Mouse (Mus musculus): ENCODE measurements at regions not wholly inside any gene's neighbourhood (a gene's known extent, or its start where the extent isn't known, plus 50 kb on each side); places are given as distances from the start of the nearest gene placed in this dataset.
"Not testable (repeated sequence)": the region's sequence is repeated elsewhere in the genome, so short reads cannot be mapped to it uniquely, and the experiment has no call there.

- no peak for ATAC-seq
These were observed 56.4 kb downstream of the Rassf10 start for GRCm38 (mm10) chr7:113010150-113010549.

GRCm38 (mm10) chr7:113017092-113017755 lies 63.5 kb downstream of the Rassf10 start:
- no peak for ATAC-seq

- no peak for ATAC-seq
These were observed 67.7 kb downstream of the Rassf10 start for GRCm38 (mm10) chr7:113021412-113021811.

- ATAC-seq = no peak
These were observed 68.8 kb downstream of the Rassf10 start for GRCm38 (mm10) chr7:113022516-113022915.

- ATAC-seq = no peak
These were observed 72.0 kb downstream of the Rassf10 start for GRCm38 (mm10) chr7:113025758-113026157.

GRCm38 (mm10) chr7:113026290-113027075 lies 72.7 kb downstream of the Rassf10 start:
- no peak for ATAC-seq

GRCm38 (mm10) chr7:113027125-113027801 lies 73.5 kb downstream of the Rassf10 start:
- ATAC-seq = no peak

GRCm38 (mm10) chr7:113030053-113030752 lies 76.4 kb downstream of the Rassf10 start:
- ATAC-seq = no peak

GRCm38 (mm10) chr7:113035751-113036150 lies 82.0 kb downstream of the Rassf10 start:
- no peak for ATAC-seq

GRCm38 (mm10) chr7:113037825-113038613 lies 84.3 kb downstream of the Rassf10 start:
- no peak for ATAC-seq

GRCm38 (mm10) chr7:113038906-113039671 lies 85.3 kb downstream of the Rassf10 start:
- ATAC-seq = no peak

- not testable (repeated sequence) for ATAC-seq
These were observed 91.9 kb downstream of the Rassf10 start for GRCm38 (mm10) chr7:113045613-113046159.

GRCm38 (mm10) chr7:113046406-113046805 lies 92.6 kb downstream of the Rassf10 start:
- no peak for ATAC-seq

- ATAC-seq = no peak
These were observed 93.8 kb downstream of the Rassf10 start for GRCm38 (mm10) chr7:113047583-113047982.

GRCm38 (mm10) chr7:113048097-113048795 lies 94.5 kb downstream of the Rassf10 start:
- ATAC-seq = no peak

GRCm38 (mm10) chr7:113049440-113049839 lies 95.7 kb downstream of the Rassf10 start:
- no peak for ATAC-seq

GRCm38 (mm10) chr7:113052952-113053351 lies 99.2 kb downstream of the Rassf10 start:
- ATAC-seq = no peak

- no peak for ATAC-seq
These were observed 102.7 kb downstream of the Rassf10 start for GRCm38 (mm10) chr7:113056421-113056820.

GRCm38 (mm10) chr7:113059211-113059966 lies 105.6 kb downstream of the Rassf10 start:
- ATAC-seq = no peak

GRCm38 (mm10) chr7:113059967-113060284 lies 106.2 kb downstream of the Rassf10 start:
- ATAC-seq = no peak
